Mouse (Mus musculus): ENCODE measurements around the gene Mcat.

The Mcat gene

DNA sequence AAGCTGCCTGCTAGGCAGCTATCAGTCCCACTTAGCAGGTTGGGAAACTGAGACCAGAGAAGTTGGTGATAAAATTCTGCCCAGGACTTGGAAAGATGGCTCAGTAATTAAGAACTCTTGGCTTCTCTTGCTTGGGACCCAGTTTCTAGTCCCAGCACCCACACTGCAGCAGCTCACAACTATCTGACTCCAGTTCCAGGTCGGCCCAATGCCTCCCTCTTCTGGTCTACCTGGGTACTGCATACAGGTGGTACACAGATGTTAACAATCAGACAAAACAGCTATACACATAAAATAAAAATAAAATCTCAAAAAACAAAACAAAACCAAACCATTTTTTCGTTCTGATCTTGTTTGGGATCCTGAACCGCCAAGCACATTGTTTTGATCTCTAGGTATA is 63.2 kb downstream of the Mcat start:
- peak; percentile 78 for DNase-seq

GRCm38 (mm10) chr15:83499211-83499755 is 64.3 kb downstream of the Mcat start:
- DNase-seq = no peak

- peak; percentile 56 for DNase-seq
Measured at GRCm38 (mm10) chr15:83497299-83497698, 66.3 kb downstream of the Mcat start.
